Comparison of ENCODE assay signal across 8 mouse cellular contexts in the genomic region with DNA sequence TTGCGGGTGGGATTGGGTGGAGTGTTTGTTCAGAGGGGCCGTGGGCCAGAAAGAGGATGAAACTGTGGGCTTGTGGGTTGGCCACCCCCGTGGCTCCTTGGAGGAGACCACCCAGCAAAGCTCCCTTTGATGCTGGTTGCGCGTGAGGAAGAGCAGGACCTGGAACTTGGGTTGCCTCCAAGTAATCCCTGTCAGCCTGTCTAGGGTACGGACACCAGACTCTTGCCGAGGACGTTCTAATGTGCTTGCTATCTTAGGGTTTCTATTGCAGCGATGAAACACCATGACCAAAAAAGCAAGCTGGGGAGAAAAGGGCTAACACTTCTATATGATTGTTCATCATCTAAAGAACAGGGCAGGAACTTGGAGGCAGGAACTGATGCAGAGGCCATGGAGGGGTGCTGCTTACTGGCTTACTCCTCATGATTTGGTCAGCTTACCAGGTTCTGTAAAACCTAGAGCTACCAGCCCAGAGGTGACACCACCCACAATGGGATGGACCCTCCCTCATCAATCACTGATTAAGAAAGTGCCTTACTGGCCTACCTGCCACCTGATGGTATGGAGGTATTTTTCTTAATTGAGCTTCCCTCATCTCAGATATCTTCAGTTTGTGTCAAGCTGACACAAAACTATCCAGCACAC. TPM values are rescaled to one million over a fixed set of nuclear protein-coding genes. Genes with fewer than 3 reads are reported as not detected.
DNase-seq lines count a peak whose midpoint lies in the region; ATAC-seq and TF ChIP-seq lines count a peak whose summit lies in the region.
"Not testable (repeated sequence)": the region's sequence is repeated elsewhere in the genome, so short reads cannot be mapped to it uniquely, and the experiment has no call there.

No protein-coding gene starts in this region.

- ATAC-seq in hindbrain, postnatal 0 days: 0 out of 2 replicates have a peak, but pooled peaks have one; percentile 8
- peak; percentile 39; the same call in 1 of the 2 replicates for ATAC-seq in limb, embryonic 11.5 days (ENCODE audit: insufficient number of reproducible peaks, low FRiP score, low TSS enrichment, low read depth)
- peak; percentile 37 for ATAC-seq in lung, embryonic 15.5 days (ENCODE audit: borderline replicate concordance, extremely low read depth, low FRiP score, low TSS enrichment)
- ATAC-seq in midbrain, postnatal 0 days (ENCODE audit: low FRiP score): peak; percentile 29; the same call in 1 of the 2 replicates

- peak overlapping the region; percentile 79 for H3K9ac ChIP-seq in hindbrain, postnatal 0 days (replicated peaks; ENCODE audit: low read length)
- peak overlapping the region; percentile 64 for H3K9ac ChIP-seq in limb, embryonic 11.5 days (ENCODE audit: low read length)
- peak overlapping the region; percentile 53 for H3K9ac ChIP-seq in lung, embryonic 15.5 days
- H3K9ac ChIP-seq in midbrain, postnatal 0 days (replicated peaks; ENCODE audit: low read length, poor library complexity, severe bottlenecking): peak overlapping the region; percentile 86

- H3K4me3 ChIP-seq in embryonic fibroblast, embryonic 13.5 days (ENCODE audit: insufficient read depth, low read length): peak overlapping the region; percentile 62
- peak overlapping the region; percentile 75 for H3K4me3 ChIP-seq in heart, embryonic 10.5 days
- peak overlapping the region; percentile 77 for H3K4me3 ChIP-seq in hindbrain, postnatal 0 days (ENCODE audit: low read length)
- peak overlapping the region; percentile 59 for H3K4me3 ChIP-seq in limb, embryonic 11.5 days (ENCODE audit: low read depth, low read length)
- H3K4me3 ChIP-seq in lung, embryonic 15.5 days: peak overlapping the region; percentile 85
- peak overlapping the region; percentile 73 for H3K4me3 ChIP-seq in midbrain, postnatal 0 days (ENCODE audit: low read depth, low read length)
- H3K4me3 ChIP-seq in testis, adult 2 months (ENCODE audit: control insufficient read depth, low read depth, low read length): peak overlapping the region; percentile 97

- 2% methylated on average over 9 of the region's 9 CpGs for WGBS in heart, embryonic 10.5 days
- 3% methylated on average over 9 of the region's 9 CpGs for WGBS in hindbrain, postnatal 0 days
- 8% methylated on average over 9 of the region's 9 CpGs for WGBS in limb, embryonic 11.5 days
- 3% methylated on average over 9 of the region's 9 CpGs for WGBS in lung, embryonic 15.5 days
- 4% methylated on average over 9 of the region's 9 CpGs for WGBS in midbrain, postnatal 0 days

- not testable (repeated sequence) for TF ChIP-seq POLR2A in embryonic fibroblast, embryonic 13.5 days (IDR thresholded peaks at IDR 0.05; ENCODE audit: low read depth, low read length); testis, adult 2 months (IDR thresholded peaks at IDR 0.05; ENCODE audit: control insufficient read depth, low read depth, low read length)

- not testable (repeated sequence) for TF ChIP-seq CTCF in embryonic fibroblast, embryonic 13.5 days (IDR thresholded peaks at IDR 0.05; ENCODE audit: borderline replicate concordance, insufficient read depth, low read length); hindbrain, postnatal 0 days (IDR thresholded peaks at IDR 0.05; ENCODE audit: low read depth); midbrain, postnatal 0 days (IDR thresholded peaks at IDR 0.05); testis, adult 2 months (IDR thresholded peaks at IDR 0.05; ENCODE audit: control insufficient read depth, insufficient read depth, insufficient replicate concordance, low read depth, low read length)

- peak overlapping the region; percentile 55 for H3K4me2 ChIP-seq in hindbrain, postnatal 0 days (ENCODE audit: low read depth, low read length)
- H3K4me2 ChIP-seq in limb, embryonic 11.5 days (ENCODE audit: low read depth, severe bottlenecking): peak overlapping the region; percentile 50
- peak overlapping the region; percentile 64 for H3K4me2 ChIP-seq in lung, embryonic 15.5 days
- peak overlapping the region; percentile 51 for H3K4me2 ChIP-seq in midbrain, postnatal 0 days (ENCODE audit: low read depth, low read length, poor library complexity, severe bottlenecking)

- not testable (repeated sequence) for H3K4me1 ChIP-seq in embryonic fibroblast, embryonic 13.5 days (ENCODE audit: control insufficient read depth, insufficient read depth, low read length); heart, embryonic 10.5 days; hindbrain, postnatal 0 days (ENCODE audit: insufficient read depth, low read length); limb, embryonic 11.5 days (ENCODE audit: control insufficient read depth, insufficient read depth, low read length); lung, embryonic 15.5 days; midbrain, postnatal 0 days (ENCODE audit: insufficient read depth, low read length); testis, adult 2 months (ENCODE audit: control insufficient read depth, insufficient read depth, low read length)

- not testable (repeated sequence) for H3K9me3 ChIP-seq in heart, embryonic 10.5 days; hindbrain, postnatal 0 days (ENCODE audit: low read length); limb, embryonic 11.5 days (ENCODE audit: control insufficient read depth, low read length); lung, embryonic 15.5 days; midbrain, postnatal 0 days (ENCODE audit: low read length)

- peak; percentile 7 for DNase-seq in brain, adult 2 months (ENCODE audit: low read depth, low spot score)
- DNase-seq in heart, embryonic 10.5 days (ENCODE audit: low spot score): peak; percentile 6
- not testable (repeated sequence) for DNase-seq in hindbrain, postnatal 0 days (ENCODE audit: low spot score); limb, embryonic 11.5 days (ENCODE audit: low spot score); midbrain, postnatal 0 days (ENCODE audit: low spot score)

- not testable (repeated sequence) for H3K27ac ChIP-seq in embryonic fibroblast, embryonic 13.5 days (ENCODE audit: insufficient read depth, low read length); limb, embryonic 11.5 days (replicated peaks; ENCODE audit: low read depth, low read length)
- H3K27ac ChIP-seq in heart, embryonic 10.5 days: peak overlapping the region; percentile 93
- H3K27ac ChIP-seq in hindbrain, postnatal 0 days: peak overlapping the region; percentile 81
- H3K27ac ChIP-seq in lung, embryonic 15.5 days: peak overlapping the region; percentile 51; the same call in 1 of the 2 replicates
- peak overlapping the region; percentile 73 for H3K27ac ChIP-seq in midbrain, postnatal 0 days (ENCODE audit: low read depth, low read length)
- H3K27ac ChIP-seq in testis, adult 2 months (ENCODE audit: control insufficient read depth, insufficient read depth, low read depth, low read length): peak overlapping the region; percentile 84

- H3K27me3 ChIP-seq in heart, embryonic 10.5 days (ENCODE audit: insufficient read depth, poor library complexity, severe bottlenecking); hindbrain, postnatal 0 days (ENCODE audit: insufficient read depth, low read length); limb, embryonic 11.5 days (ENCODE audit: control insufficient read depth, insufficient read depth, low read length); lung, embryonic 15.5 days; midbrain, postnatal 0 days (ENCODE audit: insufficient read depth, low read length); testis, adult 2 months (ENCODE audit: control insufficient read depth, insufficient read depth, low read length): not testable (repeated sequence)

- not testable (repeated sequence) for H3K36me3 ChIP-seq in heart, embryonic 10.5 days; hindbrain, postnatal 0 days (ENCODE audit: insufficient read depth, low read length); limb, embryonic 11.5 days (ENCODE audit: control insufficient read depth, insufficient read depth, low read length); lung, embryonic 15.5 days; midbrain, postnatal 0 days (ENCODE audit: insufficient read depth, low read length); testis, adult 2 months (ENCODE audit: control insufficient read depth, insufficient read depth, low read length)

RNA-seq across cellular contexts. Expression of a gene that starts 0.8 kb away (rescaled TPM):
- 15.9 and 25.6 TPM in 2 replicates for polyA plus RNA-seq in embryonic fibroblast, embryonic 13.5 days (2011; ENCODE audit: insufficient read length, low read depth, missing spikeins)
- polyA plus RNA-seq in heart, embryonic 10.5 days (2016; fragmentation: Nextera tagmentation; extraction: Ambion mirVana): 28.9 and 29.1 TPM in 2 replicates
- 11.7 and 14.2 TPM in 2 replicates for total RNA-seq in hindbrain, postnatal 0 days (2014; rRNA removed)
- polyA plus RNA-seq in hindbrain, postnatal 0 days (2015; fragmentation: Nextera tagmentation; extraction: Ambion mirVana): 31.8 and 33.1 TPM in 2 replicates
- 31.0 and 31.1 TPM in 2 replicates for polyA plus RNA-seq in limb, embryonic 11.5 days (2014; fragmentation: Nextera tagmentation; extraction: Ambion mirVana)
- 28.2 and 28.8 TPM in 2 replicates for polyA plus RNA-seq in lung, embryonic 15.5 days (2015; fragmentation: Nextera tagmentation; extraction: Ambion mirVana)
- total RNA-seq in midbrain, postnatal 0 days (2014; rRNA removed): 15.2 and 17.5 TPM in 2 replicates
- 33.1 and 34.2 TPM in 2 replicates for polyA plus RNA-seq in midbrain, postnatal 0 days (2015; fragmentation: Nextera tagmentation; extraction: Ambion mirVana)
- 28.0 and 33.9 TPM in 2 replicates for polyA plus RNA-seq in testis, adult 2 months (2012; rRNA removed)
